Mouse (Mus musculus) bone marrow, adult 2 months (tissue): ENCODE results near the gene Dlg2.

Experiments
- CTCF ChIP-seq: fragments of 200-500 bp; IDR thresholded peaks from 2 replicates; pipeline ENCODE4 v1.5.1; 2011; ENCODE audit warnings: low read length, control low read depth; ENCODE audit not compliant: control insufficient read depth, insufficient read depth
- POLR2A ChIP-seq: fragments of 200-500 bp; IDR thresholded peaks from 2 replicates; pipeline ENCODE4 v1.6.1; 2011; ENCODE audit warnings: low read depth, mild to moderate bottlenecking, control low read depth, low read length, borderline replicate concordance; ENCODE audit not compliant: control insufficient read depth

DNA sequence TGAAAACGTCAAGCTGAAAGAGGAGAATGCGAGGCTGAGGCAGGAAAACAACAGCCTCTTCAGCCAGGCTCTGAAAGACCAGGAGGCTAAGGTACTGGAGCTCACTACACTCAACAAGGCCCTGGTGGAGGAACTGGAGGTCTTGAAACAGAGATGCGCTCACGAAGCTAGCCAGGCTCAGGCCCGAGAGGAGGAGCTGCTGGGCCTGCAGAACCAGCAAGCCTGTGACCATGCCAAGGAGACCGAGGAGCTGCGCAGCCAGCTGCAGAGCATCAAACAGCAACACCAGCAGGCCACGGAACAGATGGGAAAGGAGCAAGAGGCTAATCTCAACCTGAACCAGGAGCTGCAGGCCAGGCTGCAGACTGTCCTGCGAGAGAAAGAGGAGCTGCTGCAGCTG, 49.5 kb upstream of the Dlg2 start:
- TF ChIP-seq POLR2A (no peak), CTCF (no peak)
